Mouse (Mus musculus): ENCODE measurements at regions not wholly inside any gene's neighbourhood (a gene's known extent, or its start where the extent isn't known, plus 50 kb on each side); places are given as distances from the start of the nearest gene placed in this dataset.

- TF ChIP-seq CTCF (IDR thresholded peaks at IDR 0.05): no peak
- TF ChIP-seq EP300 (IDR thresholded peaks at IDR 0.05): no peak
Observed at GRCm38 (mm10) chr1:73673191-73673850, 450.9 kb downstream of the Tns1 start.
